Mouse (Mus musculus): ENCODE measurements around the gene Siah1a.

DNA sequence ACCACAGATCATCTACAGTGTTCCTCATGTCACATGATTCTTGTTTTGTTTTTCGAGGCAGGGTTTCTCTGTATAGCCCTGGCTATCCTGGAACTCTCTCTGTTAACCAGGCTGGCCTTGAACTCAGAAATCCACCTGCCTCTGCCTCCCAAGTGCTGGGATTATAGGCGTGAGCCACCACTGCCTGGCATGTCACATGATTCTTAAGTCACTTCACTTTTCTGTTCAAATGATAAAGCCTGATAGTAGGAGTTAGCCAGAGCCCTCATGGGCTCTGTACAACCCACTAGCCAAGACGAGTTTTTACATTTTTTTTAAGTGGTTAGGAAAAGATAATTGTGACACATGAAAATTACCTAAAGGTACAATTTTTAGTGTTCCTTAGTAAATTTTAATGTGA, 12.9 kb upstream of the Siah1a start:
- TF ChIP-seq CTCF (conservative IDR thresholded peaks at IDR 0.05; ENCODE audit: insufficient read depth, insufficient read length, low read depth, low read length), result no peak
- TF ChIP-seq POLR2A (IDR thresholded peaks at IDR 0.05; ENCODE audit: low read depth, low read length), result no peak

Measured in kidney, adult 2 months (tissue).